In genomic region chr13:64161548-64161915, GRCm38 (mm10) we compare ENCODE assay signal across 8 mouse cellular contexts. TPM values are rescaled to one million over a fixed set of nuclear protein-coding genes. Genes with fewer than 3 reads are reported as not detected.
A peak's percentile ranks its signal among the peaks of the same experiment; 100 is the strongest.
DNase-seq lines count a peak whose midpoint lies in the region; ATAC-seq lines count a peak whose summit lies in the region.

Habp4 (plus strand) TSS chr13:64161824.

- no peaks in the 10 kb centered on the region for H3K27me3 ChIP-seq in heart, embryonic 14.5 days (ENCODE audit: control insufficient read depth, insufficient read depth, low read length)
- H3K27me3 ChIP-seq in liver, embryonic 13.5 days: peaks cover 30% of the 10 kb centered on the region
- H3K27me3 ChIP-seq in stomach, embryonic 16.5 days (ENCODE audit: control insufficient read depth, insufficient read depth, low read length): no peaks in the 10 kb centered on the region

- H3K9ac ChIP-seq in heart, embryonic 14.5 days (ENCODE audit: low read length): peak within 1 kb of the TSS; percentile 82
- peak within 1 kb of the TSS; percentile 89 for H3K9ac ChIP-seq in liver, embryonic 13.5 days
- H3K9ac ChIP-seq in stomach, embryonic 16.5 days (ENCODE audit: low read length): peak within 1 kb of the TSS; percentile 90

- H3K36me3 ChIP-seq in heart, embryonic 14.5 days (ENCODE audit: control insufficient read depth, insufficient read depth, low read length): peaks cover under 1% of the 10 kb centered on the region; the same call in 1 of the 2 replicates
- no peaks in the 10 kb centered on the region for H3K36me3 ChIP-seq in liver, embryonic 13.5 days
- no peaks in the 10 kb centered on the region for H3K36me3 ChIP-seq in stomach, embryonic 16.5 days (ENCODE audit: control insufficient read depth, insufficient read depth, low read length)

- peak within 1 kb of the TSS; percentile 86 to 89 for H3K27ac ChIP-seq in heart, embryonic 14.5 days (replicated peaks in 1 of 2; ENCODE audit: control insufficient read depth in 1 of 2, insufficient read depth in 1 of 2, low read depth in 2 of 2, low read length in 2 of 2)
- H3K27ac ChIP-seq in liver, embryonic 13.5 days: peak within 1 kb of the TSS; percentile 79
- peak within 1 kb of the TSS; percentile 86 for H3K27ac ChIP-seq in stomach, embryonic 16.5 days (ENCODE audit: low read length)

- peak; percentile 97 for DNase-seq in c-Kit-negative CD71-positive TER-119-positive erythroid progenitor cells, embryonic 14.5 days (ENCODE audit: low read depth, low spot score)
- DNase-seq in fibroblast of lung, adult 2 months (ENCODE audit: low read depth): peak; percentile 96
- DNase-seq in kidney, postnatal 14 days: peak; percentile 99
- DNase-seq in liver, embryonic 13.5 days: peak; percentile 98
- peak; percentile 98 for DNase-seq in neural tube, embryonic 10.5 days (ENCODE audit: extremely low spot score, low spot score)

- H3K4me3 ChIP-seq in heart, embryonic 14.5 days (ENCODE audit: control insufficient read depth in 1 of 2, insufficient read depth in 1 of 2, low read depth in 1 of 2, low read length in 2 of 2): peak within 1 kb of the TSS; percentile 73 to 84
- peak within 1 kb of the TSS; percentile 85 for H3K4me3 ChIP-seq in liver, embryonic 13.5 days (replicated peaks)
- H3K4me3 ChIP-seq in stomach, embryonic 16.5 days (replicated peaks; ENCODE audit: low read length): peak within 1 kb of the TSS; percentile 81

- WGBS in heart, embryonic 14.5 days: 0% methylated on average over 24 of the region's 31 CpGs
- under 1% methylated on average over 29 of the region's 31 CpGs for WGBS in liver, embryonic 13.5 days (ENCODE audit: insufficient replicate concordance)
- under 1% methylated on average over 31 of the region's 31 CpGs for WGBS in stomach, embryonic 16.5 days

- peak within 1 kb of the TSS; percentile 89 for H3K4me2 ChIP-seq in heart, embryonic 14.5 days (ENCODE audit: low read length)
- peak within 1 kb of the TSS; percentile 100 for H3K4me2 ChIP-seq in liver, embryonic 13.5 days
- peak within 1 kb of the TSS; percentile 100 for H3K4me2 ChIP-seq in stomach, embryonic 16.5 days (ENCODE audit: low read depth, low read length)

- peaks cover 6 to 12% of the 10 kb centered on the region in 2 experiments; a peak in 2 of 4 replicates for H3K4me1 ChIP-seq in heart, embryonic 14.5 days (ENCODE audit: control insufficient read depth in 2 of 2, insufficient read depth in 2 of 2, low read length in 2 of 2)
- H3K4me1 ChIP-seq in liver, embryonic 13.5 days (replicated peaks): peaks cover 28% of the 10 kb centered on the region
- H3K4me1 ChIP-seq in stomach, embryonic 16.5 days (ENCODE audit: control insufficient read depth, insufficient read depth, low read length): peaks cover 11% of the 10 kb centered on the region

- no peaks in the 10 kb centered on the region for H3K9me3 ChIP-seq in heart, embryonic 14.5 days (ENCODE audit: control insufficient read depth, low read length)
- H3K9me3 ChIP-seq in liver, embryonic 13.5 days (replicated peaks): no peaks in the 10 kb centered on the region
- H3K9me3 ChIP-seq in stomach, embryonic 16.5 days (replicated peaks; ENCODE audit: control insufficient read depth, low read length): 0 out of 2 replicates have a peak, but pooled peaks cover 3% of the 10 kb centered on the region

- peak; percentile 98 for ATAC-seq in CD4-positive, CD25-positive, alpha-beta regulatory T cell, adult 4 months
- ATAC-seq in heart, embryonic 14.5 days (ENCODE audit: insufficient number of reproducible peaks, insufficient read depth, low FRiP score, low read depth): peak; percentile 100
- ATAC-seq in liver, embryonic 13.5 days (ENCODE audit: low read depth): peak; percentile 97
- ATAC-seq in stomach, embryonic 16.5 days (ENCODE audit: insufficient read depth, low FRiP score): peak; percentile 100

RNA-seq across cellular contexts. Expression of gene Habp4, which starts in this region (rescaled TPM):
- polyA plus RNA-seq in CD4-positive, CD25-positive, alpha-beta regulatory T cell, adult 4 months (2017; shearing (Covaris generic)): 1 to 10 TPM; 2.8 to 4.0 TPM
- polyA plus RNA-seq in heart, embryonic 14.5 days (2014; fragmentation: Nextera tagmentation; extraction: Ambion mirVana): 70.9 and 72.4 TPM in 2 replicates
- 7.5 and 9.1 TPM in 2 replicates for polyA plus RNA-seq in liver, embryonic 13.5 days (2015; fragmentation: Nextera tagmentation; extraction: Ambion mirVana)
- polyA plus RNA-seq in stomach, embryonic 16.5 days (2015; fragmentation: Nextera tagmentation; extraction: Ambion mirVana): 14.2 and 15.4 TPM in 2 replicates

Comparison
In these comparisons a context has a peak if more than half of its experiments do, and no peak if none do; other contexts are left out.
1. Peak in every context shown above with its lines: DNase-seq, ATAC-seq, H3K4me3 ChIP-seq and H3K27ac ChIP-seq.